Mouse (Mus musculus) heart, embryonic 12.5 days (tissue): ENCODE data around the gene Palld. TPM values are rescaled to one million over a fixed set of nuclear protein-coding genes. Genes with fewer than 3 reads are reported as not detected.

Experiments
- ATAC-seq: fragments of 200-750 bp; cut with Nextera tagmentation; 2 replicates; pipeline ENCODE4 v1.8.0; 2017; ENCODE audit warnings: moderate TSS enrichment, moderate library complexity; ENCODE audit not compliant: insufficient number of reproducible peaks, low FRiP score
- H3K27ac ChIP-seq: fragments of 300-500 bp; sonication (generic); 2 replicates; pipeline ENCODE4 v1.5.1; 2016; ENCODE audit warnings: mild to moderate bottlenecking, moderate library complexity; ENCODE audit not compliant: poor library complexity, severe bottlenecking
- H3K27me3 ChIP-seq: fragments of 300-500 bp; sonication (generic); replicated peaks from 2 replicates; pipeline ENCODE4 v1.6.1; 2016; ENCODE audit warnings: mild to moderate bottlenecking, moderate library complexity
- H3K36me3 ChIP-seq: fragments of 300-500 bp; sonication (generic); 2 replicates; pipeline ENCODE4 v1.6.1; 2016; ENCODE audit warnings: mild to moderate bottlenecking, moderate library complexity
- H3K4me1 ChIP-seq: fragments of 300-500 bp; sonication (generic); replicated peaks from 2 replicates; pipeline ENCODE4 v1.6.1; 2016; ENCODE audit warnings: mild to moderate bottlenecking
- H3K4me2 ChIP-seq: fragments of 300-500 bp; sonication (generic); 2 replicates; pipeline ENCODE4 v1.6.1; 2016; ENCODE audit warnings: mild to moderate bottlenecking, moderate library complexity
- H3K4me3 ChIP-seq: fragments of 300-500 bp; sonication (generic); 2 replicates; pipeline ENCODE4 v1.5.1; 2016; ENCODE audit warnings: mild to moderate bottlenecking
- H3K9ac ChIP-seq: fragments of 300-500 bp; sonication (generic); 2 replicates; pipeline ENCODE4 v1.6.1; 2016; ENCODE audit warnings: mild to moderate bottlenecking, moderate library complexity
- H3K9me3 ChIP-seq: fragments of 300-500 bp; sonication (generic); replicated peaks from 2 replicates; pipeline ENCODE4 v1.6.1; 2016; ENCODE audit warnings: mild to moderate bottlenecking, moderate library complexity
- WGBS: fragments of 180-500 bp; shearing (Covaris S2); methylation state at CpG from one replicate; pipeline ENCODE4 v1.1.7; 2016; 5-methylcytosine and 5-hydroxymethylcytosine counted together
- polyA plus RNA-seq: library from polyadenylated mRNA; unstranded; fragments of >200 nt; fragmentation: Nextera tagmentation; extraction: Ambion mirVana; gene quantifications from 2 replicates; pipeline ENCODE4 v1.2.1, GENCODE M21; 2016

Palld gene
- polyA plus RNA-seq, 1 experiment from 2014 or later: 208 TPM

- no peak overlapping the region for H3K27ac ChIP-seq
- H3K4me3 ChIP-seq: no peak overlapping the region
- ATAC-seq: no peak
- H3K36me3 ChIP-seq: peaks cover 45% of the 10 kb centered on the region
- no peak overlapping the region for H3K4me2 ChIP-seq
- peaks cover 31% of the 10 kb centered on the region for H3K4me1 ChIP-seq
- no peaks in the 10 kb centered on the region for H3K27me3 ChIP-seq
- no peaks in the 10 kb centered on the region for H3K9me3 ChIP-seq
- no peak overlapping the region for H3K9ac ChIP-seq
- WGBS: 82% methylated on average over 1 of the region's 1 CpGs
Observed at GRCm38 (mm10) chr8:61685280-61685679, 217.2 kb downstream of the Palld start.

- Histone ChIP-seq H3K36me3 (peaks cover 45% of the 10 kb centered on the region), H3K9ac (no peak overlapping the region), H3K4me1 (peaks cover 34% of the 10 kb centered on the region), H3K4me3 (no peak overlapping the region), H3K4me2 (no peak overlapping the region), H3K9me3 (no peaks in the 10 kb centered on the region), H3K27me3 (no peaks in the 10 kb centered on the region), H3K27ac (no peak overlapping the region)
- 86% methylated on average over 4 of the region's 4 CpGs for WGBS
- ATAC-seq: no peak
Observed at GRCm38 (mm10) chr8:61684280-61684939, 218.1 kb downstream of the Palld start.

GRCm38 (mm10) chr8:61682902-61683301 lies 219.6 kb downstream of the Palld start:
- Histone ChIP-seq H3K36me3 (peaks cover 36% of the 10 kb centered on the region), H3K9ac (no peak overlapping the region), H3K4me3 (no peak overlapping the region), H3K27ac (peak overlapping the region; percentile 43), H3K27me3 (no peaks in the 10 kb centered on the region), H3K4me2 (no peak overlapping the region), H3K9me3 (no peaks in the 10 kb centered on the region), H3K4me1 (peaks cover 34% of the 10 kb centered on the region)
- no peak for ATAC-seq
- 16% methylated on average over 2 of the region's 2 CpGs for WGBS

- H3K9ac ChIP-seq: no peak overlapping the region
- 17% methylated on average over 3 of the region's 3 CpGs for WGBS
- H3K27ac ChIP-seq: peak overlapping the region; percentile 91
- no peaks in the 10 kb centered on the region for H3K27me3 ChIP-seq
- H3K4me3 ChIP-seq: no peak overlapping the region
- H3K9me3 ChIP-seq: no peaks in the 10 kb centered on the region
- H3K4me2 ChIP-seq: no peak overlapping the region
- peaks cover 45% of the 10 kb centered on the region for H3K4me1 ChIP-seq
- peaks cover 30% of the 10 kb centered on the region for H3K36me3 ChIP-seq
- ATAC-seq: no peak
Observed at GRCm38 (mm10) chr8:61681217-61681616, 221.3 kb downstream of the Palld start.

- H3K27me3 ChIP-seq: no peaks in the 10 kb centered on the region
- no peaks in the 10 kb centered on the region for H3K9me3 ChIP-seq
- H3K4me2 ChIP-seq: no peak overlapping the region
- peak overlapping the region; percentile 56 for H3K27ac ChIP-seq
- no peak overlapping the region for H3K9ac ChIP-seq
- no peak overlapping the region for H3K4me3 ChIP-seq
- no peak for ATAC-seq
- WGBS: 50% methylated on average over 5 of the region's 5 CpGs
- peaks cover 10% of the 10 kb centered on the region for H3K36me3 ChIP-seq
- H3K4me1 ChIP-seq: peaks cover 45% of the 10 kb centered on the region
Observed at GRCm38 (mm10) chr8:61677227-61677626, 225.3 kb downstream of the Palld start.

- Histone ChIP-seq H3K4me3 (no peak overlapping the region), H3K27me3 (no peaks in the 10 kb centered on the region), H3K4me2 (no peak overlapping the region), H3K9me3 (no peaks in the 10 kb centered on the region), H3K4me1 (peaks cover 59% of the 10 kb centered on the region), H3K36me3 (peaks cover 18% of the 10 kb centered on the region), H3K27ac (peak overlapping the region; percentile 41; the same call in 1 of the 2 replicates), H3K9ac (no peak overlapping the region)
- ATAC-seq: no peak; the same call in 1 of the 2 replicates
Observed at GRCm38 (mm10) chr8:61671151-61671550, 231.3 kb downstream of the Palld start.

GRCm38 (mm10) chr8:61670376-61670775 lies 232.1 kb downstream of the Palld start:
- H3K9me3 ChIP-seq: no peaks in the 10 kb centered on the region
- ATAC-seq: no peak
- peak overlapping the region; percentile 41; the same call in 1 of the 2 replicates for H3K27ac ChIP-seq
- no peaks in the 10 kb centered on the region for H3K27me3 ChIP-seq
- 38% methylated on average over 4 of the region's 4 CpGs for WGBS
- H3K9ac ChIP-seq: no peak overlapping the region
- H3K4me1 ChIP-seq: peaks cover 64% of the 10 kb centered on the region
- no peak overlapping the region for H3K4me3 ChIP-seq
- peaks cover 16% of the 10 kb centered on the region for H3K36me3 ChIP-seq
- no peak overlapping the region for H3K4me2 ChIP-seq

- WGBS: 45% methylated on average over 6 of the region's 6 CpGs
- no peak overlapping the region for H3K4me2 ChIP-seq
- peaks cover 53% of the 10 kb centered on the region for H3K4me1 ChIP-seq
- peaks cover 19% of the 10 kb centered on the region for H3K36me3 ChIP-seq
- no peak overlapping the region for H3K4me3 ChIP-seq
- no peak overlapping the region for H3K27ac ChIP-seq
- no peaks in the 10 kb centered on the region for H3K9me3 ChIP-seq
- no peaks in the 10 kb centered on the region for H3K27me3 ChIP-seq
- H3K9ac ChIP-seq: no peak overlapping the region
- ATAC-seq: no peak
Observed at GRCm38 (mm10) chr8:61666919-61667318, 235.6 kb downstream of the Palld start.

- 21% methylated on average over 8 of the region's 8 CpGs for WGBS
- H3K4me2 ChIP-seq: peak overlapping the region; percentile 33
- H3K9ac ChIP-seq: no peak overlapping the region
- H3K36me3 ChIP-seq: peaks cover 32% of the 10 kb centered on the region
- H3K4me3 ChIP-seq: no peak overlapping the region
- H3K4me1 ChIP-seq: peaks cover 34% of the 10 kb centered on the region
- H3K9me3 ChIP-seq: no peaks in the 10 kb centered on the region
- H3K27ac ChIP-seq: 0 out of 2 replicates have a peak overlapping the region, but pooled peaks have one; percentile 21
- H3K27me3 ChIP-seq: no peaks in the 10 kb centered on the region
- 0 out of 2 replicates have a peak, but pooled peaks have one; percentile 36 for ATAC-seq
Observed at GRCm38 (mm10) chr8:61665021-61665420, 237.5 kb downstream of the Palld start.

- H3K27ac ChIP-seq: no peak overlapping the region
- H3K27me3 ChIP-seq: no peaks in the 10 kb centered on the region
- no peak overlapping the region for H3K4me2 ChIP-seq
- no peak overlapping the region for H3K4me3 ChIP-seq
- H3K36me3 ChIP-seq: peaks cover 36% of the 10 kb centered on the region
- 90% methylated on average over 6 of the region's 6 CpGs for WGBS
- ATAC-seq: no peak
- no peak overlapping the region for H3K9ac ChIP-seq
- peaks cover 33% of the 10 kb centered on the region for H3K4me1 ChIP-seq
- H3K9me3 ChIP-seq: no peaks in the 10 kb centered on the region
Observed at GRCm38 (mm10) chr8:61664162-61664561, 238.3 kb downstream of the Palld start.

GRCm38 (mm10) chr8:61662829-61663228 lies 239.7 kb downstream of the Palld start:
- peaks cover 33% of the 10 kb centered on the region for H3K4me1 ChIP-seq
- 78% methylated on average over 4 of the region's 4 CpGs for WGBS
- H3K9ac ChIP-seq: no peak overlapping the region
- no peak overlapping the region for H3K4me3 ChIP-seq
- H3K27ac ChIP-seq: no peak overlapping the region
- ATAC-seq: no peak
- H3K27me3 ChIP-seq: no peaks in the 10 kb centered on the region
- no peak overlapping the region for H3K4me2 ChIP-seq
- no peaks in the 10 kb centered on the region for H3K9me3 ChIP-seq
- H3K36me3 ChIP-seq: peaks cover 36% of the 10 kb centered on the region

- no peak overlapping the region for H3K4me2 ChIP-seq
- no peaks in the 10 kb centered on the region for H3K27me3 ChIP-seq
- H3K9me3 ChIP-seq: no peaks in the 10 kb centered on the region
- H3K4me3 ChIP-seq: no peak overlapping the region
- peaks cover 26% of the 10 kb centered on the region for H3K36me3 ChIP-seq
- H3K9ac ChIP-seq: no peak overlapping the region
- no peak overlapping the region for H3K27ac ChIP-seq
- H3K4me1 ChIP-seq: peaks cover 23% of the 10 kb centered on the region
- WGBS: 77% methylated on average over 5 of the region's 5 CpGs
- no peak for ATAC-seq
Observed at GRCm38 (mm10) chr8:61661611-61662010, 240.9 kb downstream of the Palld start.
